Mouse (Mus musculus): ENCODE results near the gene Amigo2. TPM values are rescaled to one million over a fixed set of nuclear protein-coding genes. Genes with fewer than 3 reads are reported as not detected.

Amigo2 gene
- 3.9 and 6.0 TPM in 2 replicates for polyA plus RNA-seq (2012; rRNA removed)

GRCm38 (mm10) chr15:97246911-97247790 is at the start of gene Amigo2, which contains the start of gene Pced1b:
Amigo2 (minus strand) TSS chr15:97247287.
Pced1b (plus strand) TSS chr15:97247107.
- no peak for DNase-seq (ENCODE audit: low read depth)

- DNase-seq (ENCODE audit: low read depth) = no peak
Observed at GRCm38 (mm10) chr15:97291291-97292050, 44.4 kb upstream of the Amigo2 start.

- DNase-seq (ENCODE audit: low read depth) = no peak
Observed at GRCm38 (mm10) chr15:97290351-97290750, 43.3 kb upstream of the Amigo2 start.

GRCm38 (mm10) chr15:97289176-97289575 is 42.1 kb upstream of the Amigo2 start:
- no peak for DNase-seq (ENCODE audit: low read depth)

GRCm38 (mm10) chr15:97288690-97289089 is 41.6 kb upstream of the Amigo2 start:
- no peak for DNase-seq (ENCODE audit: low read depth)

GRCm38 (mm10) chr15:97287436-97288143 is 40.5 kb upstream of the Amigo2 start:
- DNase-seq (ENCODE audit: low read depth) = no peak

GRCm38 (mm10) chr15:97286731-97287130 is 39.6 kb upstream of the Amigo2 start:
- no peak for DNase-seq (ENCODE audit: low read depth)

GRCm38 (mm10) chr15:97285665-97286212 is 38.7 kb upstream of the Amigo2 start:
- no peak for DNase-seq (ENCODE audit: low read depth)

- no peak for DNase-seq (ENCODE audit: low read depth)
Observed at GRCm38 (mm10) chr15:97284201-97284600, 37.1 kb upstream of the Amigo2 start.

- DNase-seq (ENCODE audit: low read depth) = no peak
Observed at GRCm38 (mm10) chr15:97282572-97282881, 35.4 kb upstream of the Amigo2 start.

GRCm38 (mm10) chr15:97281712-97282571 is 34.9 kb upstream of the Amigo2 start:
- no peak for DNase-seq (ENCODE audit: low read depth)

GRCm38 (mm10) chr15:97280776-97281175 is 33.7 kb upstream of the Amigo2 start:
- DNase-seq (ENCODE audit: low read depth) = no peak

GRCm38 (mm10) chr15:97280131-97280530 is 33.0 kb upstream of the Amigo2 start:
- DNase-seq (ENCODE audit: low read depth) = no peak

- no peak for DNase-seq (ENCODE audit: low read depth)
Observed at GRCm38 (mm10) chr15:97278340-97278948, 31.4 kb upstream of the Amigo2 start.

GRCm38 (mm10) chr15:97277328-97277727 is 30.2 kb upstream of the Amigo2 start:
- no peak for DNase-seq (ENCODE audit: low read depth)

- no peak for DNase-seq (ENCODE audit: low read depth)
Observed at GRCm38 (mm10) chr15:97276660-97277153, 29.6 kb upstream of the Amigo2 start.

GRCm38 (mm10) chr15:97275626-97276395 is 28.7 kb upstream of the Amigo2 start:
- no peak for DNase-seq (ENCODE audit: low read depth)

- DNase-seq (ENCODE audit: low read depth) = no peak
Observed at GRCm38 (mm10) chr15:97272831-97273230, 25.7 kb upstream of the Amigo2 start.

- DNase-seq (ENCODE audit: low read depth) = no peak
Observed at GRCm38 (mm10) chr15:97271985-97272697, 25.1 kb upstream of the Amigo2 start.

All from gonadal fat pad, adult 2 months (tissue).